Mouse (Mus musculus) testis, adult 2 months (tissue): ENCODE measurements around the gene P4hb. TPM values are rescaled to one million over a fixed set of nuclear protein-coding genes. Genes with fewer than 3 reads are reported as not detected.

Experiments
- H3K27ac ChIP-seq: fragments of 200-500 bp; 2 replicates; pipeline ENCODE4 v1.5.1; 2012; ENCODE audit warnings: low read depth, low read length; ENCODE audit not compliant: control insufficient read depth, insufficient read depth
- H3K27me3 ChIP-seq: fragments of 200-500 bp; 2 replicates; pipeline ENCODE4 v1.6.1; 2012; ENCODE audit warnings: mild to moderate bottlenecking, low read length, moderate library complexity; ENCODE audit not compliant: control insufficient read depth, insufficient read depth
- H3K36me3 ChIP-seq: fragments of 200-500 bp; 2 replicates; pipeline ENCODE4 v1.6.1; 2012; ENCODE audit warnings: mild to moderate bottlenecking, low read length; ENCODE audit not compliant: control insufficient read depth, insufficient read depth
- H3K4me1 ChIP-seq: fragments of 200-500 bp; 2 replicates; pipeline ENCODE4 v1.6.1; 2012; ENCODE audit warnings: low read length; ENCODE audit not compliant: control insufficient read depth, insufficient read depth
- H3K4me3 ChIP-seq: fragments of 200-500 bp; 2 replicates; pipeline ENCODE4 v1.5.1; 2012; ENCODE audit warnings: low read depth, mild to moderate bottlenecking, low read length, moderate library complexity, mixed read lengths; ENCODE audit not compliant: control insufficient read depth
- CTCF ChIP-seq: fragments of 200-500 bp; IDR thresholded peaks from 2 replicates; pipeline ENCODE4 v1.5.1; 2012; ENCODE audit warnings: low read depth, mild to moderate bottlenecking, inconsistent platforms, low read length, moderate library complexity; ENCODE audit not compliant: control insufficient read depth, insufficient read depth, insufficient replicate concordance
- POLR2A ChIP-seq: fragments of 200-500 bp; IDR thresholded peaks from 2 replicates; pipeline ENCODE4 v1.6.1; 2012; ENCODE audit warnings: low read depth, mild to moderate bottlenecking, inconsistent platforms, low read length, moderate library complexity; ENCODE audit not compliant: control insufficient read depth
- polyA plus RNA-seq: library from polyadenylated mRNA; depleted of rRNA; stranded (reverse); fragments of >200 nt; gene quantifications from 2 replicates; pipeline ENCODE4 v1.2.3, GENCODE M21; 2012

P4hb gene
- polyA plus RNA-seq, 1 experiment, result 55.1 TPM

DNA sequence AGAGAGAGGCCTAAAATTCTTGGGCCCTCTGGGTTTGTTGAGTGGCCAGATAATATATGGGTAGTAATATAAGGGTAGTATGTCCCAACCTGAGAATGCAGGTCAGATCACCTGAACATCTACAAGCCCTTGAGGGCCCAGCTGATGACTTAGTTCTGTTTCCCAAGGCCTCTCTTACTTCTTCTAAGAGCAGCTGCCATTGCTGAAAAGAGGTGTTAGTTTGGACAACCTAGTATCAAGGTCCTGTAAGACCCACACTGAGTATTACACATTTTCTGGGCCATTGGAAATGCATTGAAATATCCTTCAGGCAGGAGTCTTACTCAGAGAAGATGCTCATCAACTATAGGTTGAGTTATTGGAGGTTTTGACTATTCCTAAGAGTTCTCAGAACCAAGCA lies 2.9 kb upstream of the P4hb start:
- peaks cover 27% of the 10 kb centered on the region for H3K4me1 ChIP-seq
- TF ChIP-seq CTCF, result no peak
- TF ChIP-seq POLR2A, result no peak
- H3K4me3 ChIP-seq, result no peak overlapping the region
- no peak overlapping the region for H3K27ac ChIP-seq
- H3K36me3 ChIP-seq, result peaks cover 3% of the 10 kb centered on the region; the same call in 1 of the 2 replicates
- H3K27me3 ChIP-seq, result no peaks in the 10 kb centered on the region

DNA sequence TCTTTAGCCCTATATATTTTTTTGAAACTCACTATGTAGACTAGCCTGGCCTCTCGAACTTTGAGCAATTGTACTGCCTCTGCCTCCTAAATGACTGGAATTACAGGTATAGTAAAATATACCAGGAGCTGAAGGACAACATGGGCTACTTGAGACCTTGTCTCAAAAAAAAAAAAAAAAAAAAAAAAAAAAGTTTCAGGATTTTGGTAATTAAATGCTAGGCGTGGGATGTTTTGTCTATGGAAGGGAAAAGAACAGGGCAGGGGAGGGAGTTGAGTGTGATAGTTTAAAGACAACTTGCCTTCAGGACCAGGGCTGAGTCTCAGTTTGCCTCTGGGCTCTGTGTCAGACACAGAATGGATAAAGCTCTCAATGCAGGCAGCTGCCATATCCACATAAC lies 2.0 kb upstream of the P4hb start:
- H3K27ac ChIP-seq, result no peak overlapping the region
- H3K27me3 ChIP-seq, result no peaks in the 10 kb centered on the region
- no peak overlapping the region for H3K4me3 ChIP-seq
- TF ChIP-seq CTCF (no peak), POLR2A (no peak)
- H3K36me3 ChIP-seq, result peaks cover 3% of the 10 kb centered on the region; the same call in 1 of the 2 replicates
- peaks cover 18% of the 10 kb centered on the region for H3K4me1 ChIP-seq

DNA sequence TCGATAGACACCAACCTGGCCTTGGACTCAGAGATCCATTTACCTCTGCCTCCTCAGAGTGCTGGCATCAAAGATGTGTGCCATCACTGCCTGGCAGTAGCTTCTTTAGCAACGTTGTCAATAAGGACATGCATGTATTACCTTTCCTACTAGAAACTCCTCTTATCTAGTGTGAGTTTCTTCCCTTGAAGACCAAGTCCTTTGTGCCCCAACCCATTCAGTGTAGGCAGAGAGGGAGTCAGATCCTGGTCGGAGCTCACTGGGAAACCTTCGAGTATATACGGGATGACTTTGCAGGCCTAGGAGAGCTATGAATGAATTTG lies 1.2 kb upstream of the P4hb start:
- no peaks in the 10 kb centered on the region for H3K27me3 ChIP-seq
- H3K4me3 ChIP-seq, result peak overlapping the region; percentile 67
- H3K4me1 ChIP-seq, result peaks cover 12% of the 10 kb centered on the region
- TF ChIP-seq CTCF, result no peak
- no peak for TF ChIP-seq POLR2A
- H3K27ac ChIP-seq, result no peak overlapping the region
- peaks cover 3% of the 10 kb centered on the region; the same call in 1 of the 2 replicates for H3K36me3 ChIP-seq

DNA sequence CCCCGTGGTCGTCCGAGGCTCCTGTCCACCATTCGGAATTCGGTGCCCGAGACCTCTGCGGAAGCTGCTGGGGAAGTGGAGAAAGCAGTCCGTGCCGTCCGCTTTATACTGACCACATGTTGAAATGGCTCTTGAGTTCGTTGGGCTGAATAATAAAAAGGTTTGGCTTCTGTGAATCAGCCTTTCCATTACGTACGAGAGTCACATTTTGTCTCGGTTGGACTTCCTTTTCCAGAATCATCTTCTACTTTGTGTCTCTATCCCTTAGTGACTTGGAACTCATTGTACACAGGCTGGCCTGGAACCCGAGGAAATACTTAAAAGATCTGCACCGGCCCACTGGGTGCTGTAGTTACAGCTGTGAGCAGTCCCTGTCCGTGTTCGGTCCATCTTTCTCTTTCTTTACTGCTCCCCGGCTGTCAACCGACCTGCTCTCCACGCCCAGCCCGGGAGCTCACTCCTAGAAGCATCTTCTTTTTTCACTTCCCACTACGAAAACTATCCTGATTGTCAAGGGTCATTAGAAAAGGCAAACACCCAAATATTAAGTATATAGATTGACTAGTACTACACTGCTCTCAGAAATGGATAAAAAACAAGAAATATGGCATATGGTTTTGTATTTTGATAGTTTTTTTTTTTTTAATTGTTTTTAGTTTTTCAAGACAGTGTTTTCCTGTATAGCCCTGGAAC lies 678 bp upstream of the P4hb start:
- H3K4me1 ChIP-seq, result peaks cover 12% of the 10 kb centered on the region
- H3K27ac ChIP-seq, result peak overlapping the region; percentile 93
- no peaks in the 10 kb centered on the region for H3K36me3 ChIP-seq
- H3K27me3 ChIP-seq, result no peaks in the 10 kb centered on the region
- TF ChIP-seq CTCF (no peak), POLR2A (no peak)
- peak overlapping the region; percentile 96 for H3K4me3 ChIP-seq

DNA sequence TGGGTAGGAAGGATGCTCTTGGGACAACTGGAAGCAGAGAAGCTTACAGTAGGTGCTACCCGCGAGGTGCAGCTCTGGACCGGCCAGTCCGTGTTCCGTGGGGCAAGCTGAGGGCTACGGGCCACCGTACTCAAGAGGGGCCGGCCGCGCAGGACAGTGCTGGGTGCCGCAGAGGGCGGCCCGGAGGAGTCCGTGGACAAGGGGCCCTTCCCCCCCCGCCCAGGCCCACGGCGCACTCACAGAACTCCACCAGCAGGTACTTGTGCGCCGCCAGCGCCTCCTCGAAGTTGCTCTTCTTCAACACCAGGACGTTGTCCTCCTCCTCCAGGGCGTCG lies 669 bp downstream of the P4hb start:
- Histone ChIP-seq H3K36me3 (no peaks in the 10 kb centered on the region), H3K4me3 (peak overlapping the region; percentile 96), H3K4me1 (peaks cover 12% of the 10 kb centered on the region), H3K27me3 (no peaks in the 10 kb centered on the region), H3K27ac (peak overlapping the region; percentile 91)
- no peak for TF ChIP-seq POLR2A
- TF ChIP-seq CTCF, result no peak

DNA sequence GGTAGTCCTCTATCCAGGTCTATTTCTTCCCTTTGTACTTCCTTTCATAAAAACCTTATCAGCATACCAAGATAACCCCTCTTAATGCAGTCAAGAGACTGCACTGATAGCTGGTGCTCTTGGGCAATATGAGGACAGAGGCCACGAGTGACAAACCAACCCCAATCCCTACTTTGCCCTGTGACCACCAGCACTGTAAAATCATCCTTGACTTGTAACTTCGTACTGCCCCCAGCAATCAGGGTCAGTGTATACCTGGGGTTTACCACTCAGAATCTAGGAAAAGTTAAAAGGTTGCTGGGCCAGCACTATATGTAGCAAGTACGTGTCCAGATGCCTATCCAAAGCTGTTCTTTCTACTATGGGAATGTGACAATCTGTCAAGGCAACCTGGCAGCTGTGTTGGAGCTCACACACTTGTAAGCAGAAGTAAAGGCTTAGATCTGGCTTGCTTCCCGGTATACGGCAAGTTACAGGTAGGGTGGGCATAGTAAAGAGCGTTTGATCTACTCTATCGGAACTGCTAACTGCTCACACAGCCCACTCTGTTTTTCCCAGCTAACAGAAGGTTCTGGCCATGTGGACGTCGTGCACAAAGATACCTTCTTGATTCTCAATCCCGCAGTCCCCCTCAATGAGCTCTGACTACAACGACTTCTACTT lies 1.2 kb downstream of the P4hb start:
- H3K36me3 ChIP-seq, result no peaks in the 10 kb centered on the region; the same call in 1 of the 2 replicates
- TF ChIP-seq CTCF (no peak), POLR2A (no peak)
- H3K27ac ChIP-seq, result peak overlapping the region; percentile 91
- H3K27me3 ChIP-seq, result no peaks in the 10 kb centered on the region
- H3K4me3 ChIP-seq, result peak overlapping the region; percentile 96
- peaks cover 12% of the 10 kb centered on the region for H3K4me1 ChIP-seq

DNA sequence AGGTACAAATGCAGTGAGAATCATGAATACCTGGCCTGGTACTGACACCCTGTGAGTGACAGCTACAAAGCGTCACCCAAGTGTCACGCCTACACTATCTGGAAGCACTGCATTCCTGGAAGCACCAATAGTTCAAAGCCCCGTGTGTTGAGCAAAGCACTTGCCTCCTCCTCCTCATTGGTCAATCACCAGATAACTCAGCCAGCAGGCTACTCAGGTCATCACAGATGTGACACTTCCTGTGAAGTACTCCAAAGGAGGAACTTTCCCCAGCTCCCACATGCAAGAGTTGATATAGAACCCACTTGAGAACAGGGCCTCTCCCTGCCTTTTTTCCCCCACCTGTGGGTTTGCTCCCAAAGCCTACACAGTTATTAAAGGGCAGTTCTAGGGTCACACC lies 1.9 kb downstream of the P4hb start:
- Histone ChIP-seq H3K27me3 (no peaks in the 10 kb centered on the region), H3K4me3 (no peak overlapping the region), H3K27ac (no peak overlapping the region), H3K36me3 (no peaks in the 10 kb centered on the region; the same call in 1 of the 2 replicates), H3K4me1 (peaks cover 12% of the 10 kb centered on the region)
- TF ChIP-seq POLR2A (no peak), CTCF (no peak)

DNA sequence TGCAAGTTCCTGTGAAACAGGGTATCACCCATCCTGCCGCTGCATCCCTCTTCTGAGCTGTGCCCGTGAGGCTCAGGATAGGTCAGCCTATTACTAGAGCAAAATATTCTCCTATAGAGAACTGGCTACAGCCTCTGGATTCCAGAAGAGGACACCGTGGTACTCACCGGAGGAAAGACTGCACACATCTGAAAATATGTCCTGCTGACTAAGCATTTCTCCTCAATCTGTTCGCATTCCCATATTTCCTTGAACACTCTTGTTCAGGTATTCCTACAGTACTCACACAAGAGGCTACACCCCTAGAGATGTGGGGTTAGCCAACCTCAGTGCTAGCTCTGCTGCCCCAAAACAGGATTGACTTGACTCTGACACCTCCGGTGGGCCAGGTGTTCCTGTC lies 4.7 kb downstream of the P4hb start:
- H3K4me3 ChIP-seq, result no peak overlapping the region
- TF ChIP-seq CTCF, result no peak
- no peak overlapping the region for H3K27ac ChIP-seq
- peaks cover 1% of the 10 kb centered on the region for H3K36me3 ChIP-seq
- no peaks in the 10 kb centered on the region for H3K27me3 ChIP-seq
- peaks cover 7% of the 10 kb centered on the region for H3K4me1 ChIP-seq
